In genomic region chr8:80991937-80992336, GRCm38 (mm10) we compare ENCODE assay signal across 8 mouse cellular contexts. TPM values are rescaled to one million over a fixed set of nuclear protein-coding genes. Genes with fewer than 3 reads are reported as not detected.
A peak's percentile ranks its signal among the peaks of the same experiment; 100 is the strongest.
DNase-seq lines count a peak whose midpoint lies in the region; ATAC-seq lines count a peak whose summit lies in the region.

No protein-coding gene starts in this region.

- ATAC-seq in forebrain, embryonic 15.5 days (replicated peaks) = peak; percentile 71; the same call in 1 of the 2 replicates
- no peak; the same call in 1 of the 2 replicates for ATAC-seq in forebrain, embryonic 11.5 days (replicated peaks; ENCODE audit: low FRiP score)
- peak; percentile 82 for ATAC-seq in kidney, embryonic 15.5 days (replicated peaks; ENCODE audit: low FRiP score)
- peak; percentile 82; the same call in 1 of the 2 replicates for ATAC-seq in midbrain, embryonic 15.5 days (replicated peaks)

- no peaks in the 10 kb centered on the region for H3K4me1 ChIP-seq in forebrain, embryonic 15.5 days
- no peaks in the 10 kb centered on the region for H3K4me1 ChIP-seq in forebrain, embryonic 11.5 days (replicated peaks; ENCODE audit: control insufficient read depth, insufficient read depth, low read length)
- no peaks in the 10 kb centered on the region for H3K4me1 ChIP-seq in kidney, embryonic 15.5 days
- H3K4me1 ChIP-seq in midbrain, embryonic 15.5 days = no peaks in the 10 kb centered on the region

- no peak overlapping the region for H3K4me3 ChIP-seq in forebrain, embryonic 15.5 days
- H3K4me3 ChIP-seq in forebrain, embryonic 11.5 days (ENCODE audit: low read depth, low read length) = no peak overlapping the region
- H3K4me3 ChIP-seq in kidney, embryonic 15.5 days (replicated peaks) = no peak overlapping the region
- no peak overlapping the region for H3K4me3 ChIP-seq in midbrain, embryonic 15.5 days

- H3K9ac ChIP-seq in forebrain, embryonic 15.5 days (replicated peaks) = no peak overlapping the region
- no peak overlapping the region for H3K9ac ChIP-seq in forebrain, embryonic 11.5 days (ENCODE audit: low read length)
- H3K9ac ChIP-seq in kidney, embryonic 15.5 days = no peak overlapping the region
- H3K9ac ChIP-seq in midbrain, embryonic 15.5 days = no peak overlapping the region

- 50% methylated on average over 3 of the region's 3 CpGs for WGBS in forebrain, embryonic 15.5 days
- 59% methylated on average over 3 of the region's 3 CpGs for WGBS in forebrain, embryonic 11.5 days
- WGBS in kidney, embryonic 15.5 days = 50% methylated on average over 3 of the region's 3 CpGs
- 50% methylated on average over 3 of the region's 3 CpGs for WGBS in midbrain, embryonic 15.5 days

- no peak for DNase-seq in forebrain, embryonic 11.5 days (ENCODE audit: low spot score)
- DNase-seq in ES-CJ7 (ENCODE audit: low read depth, low spot score) = peak; percentile 69
- peak; percentile 55 for DNase-seq in forelimb bud, embryonic 11.5 days (ENCODE audit: low read depth, low spot score)
- DNase-seq in thymus, postnatal 4 days = no peak
- DNase-seq in spleen, adult 18-20 months = no peak

- peaks cover 64% of the 10 kb centered on the region for H3K36me3 ChIP-seq in forebrain, embryonic 15.5 days
- H3K36me3 ChIP-seq in forebrain, embryonic 11.5 days (ENCODE audit: control insufficient read depth, insufficient read depth, low read length) = no peaks in the 10 kb centered on the region; the same call in 1 of the 2 replicates
- peaks cover 85% of the 10 kb centered on the region for H3K36me3 ChIP-seq in kidney, embryonic 15.5 days
- H3K36me3 ChIP-seq in midbrain, embryonic 15.5 days (replicated peaks) = peaks cover 33% of the 10 kb centered on the region

- H3K9me3 ChIP-seq in forebrain, embryonic 15.5 days = no peaks in the 10 kb centered on the region
- no peaks in the 10 kb centered on the region for H3K9me3 ChIP-seq in forebrain, embryonic 11.5 days (ENCODE audit: control insufficient read depth, low read length)
- H3K9me3 ChIP-seq in kidney, embryonic 15.5 days (replicated peaks) = no peaks in the 10 kb centered on the region
- no peaks in the 10 kb centered on the region for H3K9me3 ChIP-seq in midbrain, embryonic 15.5 days

- H3K27me3 ChIP-seq in forebrain, embryonic 15.5 days = no peaks in the 10 kb centered on the region
- H3K27me3 ChIP-seq in forebrain, embryonic 11.5 days (ENCODE audit: control insufficient read depth, insufficient read depth, low read length) = no peaks in the 10 kb centered on the region
- no peaks in the 10 kb centered on the region for H3K27me3 ChIP-seq in kidney, embryonic 15.5 days
- H3K27me3 ChIP-seq in midbrain, embryonic 15.5 days (replicated peaks) = no peaks in the 10 kb centered on the region

- no peak overlapping the region for H3K4me2 ChIP-seq in forebrain, embryonic 15.5 days (replicated peaks)
- no peak overlapping the region for H3K4me2 ChIP-seq in forebrain, embryonic 11.5 days (ENCODE audit: low read depth, low read length, severe bottlenecking)
- H3K4me2 ChIP-seq in kidney, embryonic 15.5 days = no peak overlapping the region
- H3K4me2 ChIP-seq in midbrain, embryonic 15.5 days = no peak overlapping the region

- no peak overlapping the region for H3K27ac ChIP-seq in forebrain, embryonic 15.5 days (replicated peaks)
- no peak overlapping the region for H3K27ac ChIP-seq in forebrain, embryonic 11.5 days (ENCODE audit: low read depth, low read length)
- no peak overlapping the region for H3K27ac ChIP-seq in kidney, embryonic 15.5 days
- no peak overlapping the region for H3K27ac ChIP-seq in midbrain, embryonic 15.5 days

RNA-seq across cellular contexts. Expression of gene Usp38, which starts 22.8 kb away (rescaled TPM):
- polyA plus RNA-seq in forebrain, embryonic 15.5 days (2015; fragmentation: Nextera tagmentation; extraction: Ambion mirVana) = 21.7 and 23.1 TPM in 2 replicates
- polyA plus RNA-seq in forebrain, embryonic 11.5 days (2014; fragmentation: Nextera tagmentation; extraction: Ambion mirVana) = 32.1 and 32.7 TPM in 2 replicates
- 18.3 and 20.0 TPM in 2 replicates for polyA plus RNA-seq in kidney, embryonic 15.5 days (2015; fragmentation: Nextera tagmentation; extraction: Ambion mirVana)
- 17.8 and 17.9 TPM in 2 replicates for polyA plus RNA-seq in midbrain, embryonic 15.5 days (2015; fragmentation: Nextera tagmentation; extraction: Ambion mirVana)

Comparison
In these comparisons a context has a peak if more than half of its experiments do, and no peak if none do; other contexts are left out.
1. DNase-seq: peak in ES-CJ7 (single experiment) and forelimb bud, embryonic 11.5 days (single experiment); none in forebrain, embryonic 11.5 days (single experiment), thymus, postnatal 4 days (single experiment) and spleen, adult 18-20 months (0 of 2).